Mouse (Mus musculus) frontal cortex, adult (tissue): ENCODE measurements around the gene Atf4.

Experiments
- ATAC-seq: cut with Nextera tagmentation; 2 replicates; pipeline ENCODE4 v1.9.2; 2017; ENCODE audit warnings: mild to moderate bottlenecking, moderate library complexity, mixed read lengths; ENCODE audit not compliant: low TSS enrichment

The Atf4 gene

DNA sequence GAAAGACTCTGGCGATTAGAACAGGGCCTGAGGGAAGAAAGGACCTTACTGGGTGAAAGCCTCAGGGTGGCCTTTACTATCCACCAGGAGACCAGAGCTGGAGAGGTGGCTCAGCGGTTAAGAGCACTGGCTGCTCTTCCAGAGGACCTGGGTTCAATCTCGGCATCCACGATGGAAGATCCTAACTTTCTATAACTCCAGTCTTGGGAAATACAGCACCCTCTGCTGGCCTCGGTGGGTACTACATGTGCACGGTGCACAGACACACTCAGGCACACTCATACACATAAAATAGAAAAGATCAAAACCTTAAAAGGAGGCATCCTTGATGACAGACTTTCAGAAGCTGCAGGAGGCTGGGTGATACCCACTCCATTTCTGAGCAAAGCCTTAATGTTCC lies 25.7 kb downstream of the Atf4 start:
- ATAC-seq = no peak

GRCm38 (mm10) chr15:80286851-80287415 lies 31.9 kb downstream of the Atf4 start, which contains the start of gene Cacna1i:
Cacna1i (plus strand) TSS chr15:80287238.
- ATAC-seq = peak; percentile 63

DNA sequence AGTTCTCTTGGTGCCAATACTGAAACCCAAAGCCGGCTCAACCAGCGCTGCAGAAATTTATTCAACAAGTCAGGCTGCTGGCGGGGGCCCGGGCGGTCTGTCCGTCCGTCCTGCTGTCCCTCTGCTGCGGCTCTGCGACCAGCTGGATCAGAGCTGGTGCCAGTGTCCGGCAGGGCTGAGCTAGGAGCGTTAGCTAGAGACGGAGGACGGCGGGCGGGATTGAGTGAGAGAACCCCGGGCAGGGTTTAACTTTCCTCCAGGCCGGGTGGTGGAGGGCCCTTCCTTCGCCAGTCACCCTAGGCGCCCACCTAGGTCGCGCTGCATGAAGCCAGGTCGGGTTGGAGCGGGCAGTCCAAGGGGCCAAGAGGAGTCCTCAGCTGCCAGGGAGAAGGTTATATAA lies 33.1 kb downstream of the Atf4 start:
- no peak for ATAC-seq

DNA sequence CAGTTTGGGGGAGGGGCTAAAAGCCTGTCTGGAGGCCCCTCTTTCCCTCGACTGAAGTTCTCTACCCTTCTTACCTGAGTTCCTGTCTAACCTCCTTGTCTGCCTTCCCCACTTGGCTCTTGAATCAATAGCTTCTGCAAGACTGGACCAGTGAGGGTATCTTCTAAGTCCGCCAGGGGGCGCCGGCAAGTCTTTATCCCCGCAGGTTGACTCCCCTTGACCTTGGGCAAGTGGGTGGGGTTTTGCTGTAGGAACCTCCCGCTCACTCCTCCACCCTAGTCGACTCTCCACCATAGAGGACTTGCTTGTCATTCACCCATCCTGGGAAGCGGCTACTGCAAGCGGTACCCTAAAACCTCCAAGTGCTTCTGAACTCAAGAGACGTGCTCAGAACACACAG lies 34.5 kb downstream of the Atf4 start:
- ATAC-seq = peak; percentile 39; the same call in 1 of the 2 replicates

DNA sequence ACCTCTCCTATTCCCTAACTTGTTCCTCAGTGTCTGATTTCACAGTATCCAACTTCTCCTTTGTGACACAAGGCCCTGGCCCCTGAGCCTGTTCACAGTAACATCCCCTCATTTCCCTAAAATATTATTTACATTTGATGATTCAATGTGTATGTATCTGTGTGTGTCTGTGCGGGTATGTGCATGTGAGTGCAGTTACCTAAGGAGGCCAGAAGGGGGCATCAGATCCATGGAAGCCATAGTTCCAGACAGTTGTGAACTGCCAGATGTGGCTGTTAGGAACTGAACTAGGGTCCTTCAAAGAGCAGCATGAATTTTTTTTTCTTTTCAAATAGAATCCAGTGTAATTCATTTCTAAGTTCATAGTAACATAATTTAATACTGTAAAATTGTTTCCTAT lies 42.2 kb downstream of the Atf4 start:
- no peak for ATAC-seq

- ATAC-seq = peak; percentile 78
Measured at GRCm38 (mm10) chr15:80303779-80304178, 48.8 kb downstream of the Atf4 start.

- ATAC-seq = 0 out of 2 replicates have a peak, but pooled peaks have one; percentile 5
Measured at GRCm38 (mm10) chr15:80304188-80304587, 49.2 kb downstream of the Atf4 start.

GRCm38 (mm10) chr15:80306146-80306545 lies 51.2 kb downstream of the Atf4 start:
- ATAC-seq = no peak
